Mouse (Mus musculus): ENCODE results near the gene Dpf2.

Dpf2 gene

DNA sequence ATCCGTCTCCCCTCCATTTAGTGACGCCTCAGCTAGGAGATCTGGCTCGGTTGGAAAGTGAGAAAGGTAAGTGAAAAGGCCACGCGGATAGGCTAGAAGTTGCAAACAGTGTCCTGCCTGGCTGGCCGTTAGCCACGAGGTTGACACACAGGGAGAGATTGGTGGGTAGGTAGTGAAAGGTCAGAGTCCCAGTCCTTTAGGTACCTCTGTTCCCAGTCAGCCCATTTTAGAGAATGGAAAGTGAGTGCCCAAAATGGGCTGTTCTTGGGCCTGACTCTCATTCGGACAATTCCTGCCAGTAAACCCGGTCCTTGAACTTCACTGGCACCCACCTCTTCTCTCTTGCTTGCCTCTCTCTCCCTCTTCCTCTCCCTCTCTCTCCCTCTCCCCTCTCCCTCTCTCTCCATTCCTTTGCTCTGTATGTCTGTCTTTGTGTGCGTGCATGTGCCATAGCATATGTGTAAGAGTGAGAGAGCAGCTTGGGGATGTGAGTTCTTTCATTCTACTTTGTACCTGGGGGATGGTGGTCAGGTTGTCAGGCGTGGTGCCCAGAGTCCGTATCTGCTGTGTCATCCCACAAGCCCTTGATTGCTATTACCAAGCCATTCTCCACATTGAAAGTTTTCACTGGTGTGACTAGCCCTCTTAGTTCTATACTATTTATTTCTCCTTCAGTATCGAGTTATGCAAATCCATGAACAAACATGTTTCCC is at the start of gene Dpf2:
Gene Dpf2 (minus strand): TSS at position 4 of the 713 bp plus-strand sequence.
- peak; percentile 58 for DNase-seq (ENCODE audit: extremely low spot score)

DNA sequence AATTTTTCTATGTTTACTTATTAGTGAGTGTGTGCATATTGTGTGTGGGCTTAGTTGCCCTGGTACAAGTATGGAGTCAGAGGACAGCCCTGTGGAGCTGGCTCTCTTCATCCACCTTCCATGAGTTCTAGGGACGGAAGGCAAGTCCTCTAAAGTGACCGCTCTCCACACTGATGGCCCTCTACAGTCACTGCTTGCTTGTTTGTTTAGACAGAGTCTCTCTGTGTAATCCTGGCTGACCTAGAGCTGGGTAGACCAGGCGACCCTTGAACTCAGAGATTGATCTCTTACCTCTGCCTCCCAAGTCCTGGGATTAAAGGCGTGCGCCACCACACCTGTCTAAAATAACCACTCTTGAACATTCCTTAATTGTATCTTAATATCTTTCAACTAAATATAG is 44.6 kb upstream of the Dpf2 start:
- DNase-seq (ENCODE audit: extremely low spot score): no peak

DNA sequence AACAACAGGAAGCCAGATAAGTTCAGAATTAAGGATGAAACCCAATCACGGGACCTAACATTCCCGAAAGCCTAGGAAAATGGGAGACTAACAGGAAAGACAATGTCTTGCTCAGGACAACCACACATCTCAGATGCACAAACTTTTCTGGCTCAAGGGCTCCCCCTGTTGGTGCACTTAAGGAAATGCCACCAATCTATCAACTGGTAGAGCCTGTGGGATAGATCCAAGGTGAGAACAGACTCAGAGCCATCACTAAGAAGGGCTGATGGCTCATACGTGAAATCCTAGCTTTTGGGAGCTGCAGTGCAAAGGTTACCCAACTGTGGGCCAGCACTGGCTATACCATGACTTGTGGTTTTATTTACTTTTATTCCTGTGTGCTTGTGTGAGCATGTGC is 43.9 kb upstream of the Dpf2 start:
- DNase-seq (ENCODE audit: extremely low spot score): peak; percentile 79

DNA sequence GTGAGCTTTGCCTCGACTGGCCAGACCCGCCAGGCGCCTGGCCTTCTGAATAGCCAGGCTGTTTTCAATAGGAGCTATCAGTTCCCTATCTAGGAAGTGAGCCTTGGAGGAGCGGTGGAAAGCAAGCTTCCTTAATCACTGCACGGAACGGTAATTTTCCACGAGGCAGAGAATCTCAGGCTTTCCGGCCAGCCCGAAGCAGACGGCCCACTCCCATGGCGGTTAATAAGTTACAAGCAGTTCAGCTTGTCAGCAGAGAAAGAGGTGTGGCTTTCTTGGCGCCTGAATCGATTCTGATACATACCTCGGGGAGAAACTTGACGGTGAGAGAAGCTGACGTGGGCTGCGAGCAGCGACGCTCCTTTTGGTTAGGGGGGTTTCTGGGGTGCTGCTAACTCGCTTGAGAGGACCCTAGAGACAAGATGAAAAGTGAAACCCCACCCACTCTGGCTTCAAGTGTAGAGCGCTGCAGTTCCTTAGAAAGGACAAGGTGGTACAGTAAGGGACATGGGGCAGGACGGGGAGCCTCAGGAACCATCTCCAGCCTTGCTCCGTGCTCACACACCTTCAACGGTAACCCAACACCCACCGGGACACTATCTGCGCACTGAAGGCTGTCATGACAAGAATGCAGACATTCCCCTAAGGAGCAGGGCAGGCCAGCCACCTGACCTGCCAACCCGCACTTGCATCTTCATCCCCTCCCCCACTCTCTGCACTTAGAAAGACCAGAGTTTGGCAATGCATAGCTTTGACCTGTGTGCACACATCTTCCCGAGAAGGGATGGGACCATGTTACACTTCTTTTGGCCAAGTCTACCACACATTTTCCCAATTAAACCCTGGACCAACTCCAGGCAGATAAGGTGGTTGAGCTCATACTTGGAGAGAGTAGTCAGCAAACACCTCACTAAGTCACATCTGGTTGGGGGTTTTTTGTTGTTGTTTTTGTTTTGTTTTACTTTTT is 43.2 kb upstream of the Dpf2 start:
- no peak for DNase-seq (ENCODE audit: extremely low spot score)

DNA sequence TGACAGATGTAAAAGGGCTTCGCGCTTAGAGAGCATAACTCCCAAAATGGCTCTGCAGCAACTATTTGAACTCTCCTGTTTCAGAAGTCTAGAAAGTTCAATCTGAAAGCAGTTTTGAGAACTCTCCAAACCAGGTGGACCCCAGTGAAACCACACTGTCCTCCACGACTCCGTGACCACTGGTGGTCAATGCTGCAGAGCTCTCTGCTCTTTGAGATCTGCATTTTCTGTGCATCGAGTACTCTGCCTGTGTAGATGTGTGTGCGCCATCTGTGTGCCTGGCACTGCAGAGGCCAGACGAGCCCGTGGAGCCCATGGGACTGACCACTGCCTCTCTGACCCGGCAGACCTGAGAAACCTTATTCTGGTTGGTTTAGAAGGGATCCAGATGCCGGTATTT is 42.1 kb upstream of the Dpf2 start:
- DNase-seq (ENCODE audit: extremely low spot score): no peak

DNA sequence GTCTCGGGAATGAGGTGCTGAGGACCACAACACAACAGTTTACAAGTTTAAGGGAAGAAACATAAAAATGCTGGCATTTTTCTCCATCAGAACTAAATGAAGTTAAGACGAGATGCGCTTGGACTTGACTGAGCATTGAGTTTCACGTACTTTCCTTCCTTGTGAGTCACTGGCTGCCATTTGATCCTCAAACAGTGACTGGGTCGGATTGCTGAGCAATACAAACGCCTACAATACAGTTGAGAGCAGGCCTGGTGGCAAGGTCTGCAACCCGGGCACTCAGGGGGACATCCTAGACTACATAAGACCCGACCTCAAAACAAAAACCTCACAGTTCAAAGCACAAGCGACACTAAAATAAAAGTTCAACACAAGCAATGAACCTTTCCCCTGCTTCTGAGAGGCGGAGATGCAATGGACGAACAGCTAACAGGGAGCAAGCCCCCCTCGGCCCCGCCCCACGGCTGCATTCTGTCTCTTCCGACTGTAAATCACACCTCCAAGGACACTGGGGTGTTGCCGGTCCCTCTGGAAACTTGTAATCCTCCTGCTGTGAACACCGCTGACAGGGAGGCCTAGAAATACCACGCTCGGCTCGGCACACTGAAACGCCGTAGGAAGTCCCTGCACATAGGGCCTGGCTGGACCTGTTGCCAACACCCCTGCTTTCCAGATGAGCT is 41.4 kb upstream of the Dpf2 start:
- DNase-seq (ENCODE audit: extremely low spot score): no peak

DNA sequence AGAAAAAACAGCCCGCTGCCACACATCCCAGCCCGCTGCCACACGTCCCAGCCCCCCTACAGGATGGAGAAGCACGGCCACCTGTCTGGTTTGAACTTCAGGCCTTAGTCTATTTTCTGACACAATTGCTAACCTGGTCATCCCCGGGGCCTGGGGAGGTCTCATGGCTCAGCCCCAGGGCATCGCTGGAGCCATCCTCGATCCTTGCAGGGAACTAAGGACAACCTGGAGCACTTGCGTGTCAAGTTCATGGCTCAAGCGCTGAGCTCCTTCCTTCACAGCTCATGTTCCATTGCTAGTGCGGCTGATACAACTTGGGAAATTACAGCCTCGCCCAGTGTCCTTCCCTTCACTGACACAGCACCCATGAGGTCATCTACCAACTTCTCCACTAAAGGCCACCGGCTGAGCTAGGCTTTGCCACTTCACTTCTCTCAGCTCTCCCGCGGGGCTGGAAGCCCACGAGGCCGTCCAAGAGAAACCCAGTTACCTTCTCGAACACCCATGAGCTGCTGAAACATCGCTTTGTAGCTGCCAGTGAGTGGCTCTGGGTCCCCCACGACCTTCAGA is 40.5 kb upstream of the Dpf2 start:
- DNase-seq (ENCODE audit: extremely low spot score): no peak

DNA sequence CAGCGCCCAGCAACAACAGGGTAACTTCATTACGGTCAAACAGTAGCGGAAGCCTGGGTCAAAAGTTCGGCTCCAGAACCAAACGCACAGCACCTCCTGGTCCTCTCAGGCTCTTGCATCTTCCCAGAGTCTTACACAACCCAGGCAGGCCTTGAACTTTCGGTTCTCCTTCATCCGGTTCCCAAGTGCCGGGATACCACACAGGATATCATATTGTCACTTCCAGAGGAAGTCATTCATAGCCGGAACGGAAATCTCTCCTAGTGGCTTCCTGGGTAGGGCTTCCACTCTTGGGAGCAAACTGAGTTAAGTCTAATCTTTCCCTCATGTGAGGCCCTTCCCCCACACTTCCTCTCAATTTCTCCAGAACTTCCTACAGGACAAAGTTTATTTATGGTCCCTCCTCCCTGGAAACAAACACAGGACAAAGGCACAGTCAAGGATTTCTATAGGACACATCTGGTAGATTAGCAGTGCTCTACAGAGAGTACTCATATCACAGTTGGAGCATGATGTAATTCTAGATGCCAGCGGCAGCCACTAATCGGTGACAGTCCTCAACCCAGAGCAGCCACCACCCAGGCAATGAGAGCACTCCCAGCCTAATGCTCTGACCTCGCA is 39.4 kb upstream of the Dpf2 start:
- DNase-seq (ENCODE audit: extremely low spot score): no peak

DNA sequence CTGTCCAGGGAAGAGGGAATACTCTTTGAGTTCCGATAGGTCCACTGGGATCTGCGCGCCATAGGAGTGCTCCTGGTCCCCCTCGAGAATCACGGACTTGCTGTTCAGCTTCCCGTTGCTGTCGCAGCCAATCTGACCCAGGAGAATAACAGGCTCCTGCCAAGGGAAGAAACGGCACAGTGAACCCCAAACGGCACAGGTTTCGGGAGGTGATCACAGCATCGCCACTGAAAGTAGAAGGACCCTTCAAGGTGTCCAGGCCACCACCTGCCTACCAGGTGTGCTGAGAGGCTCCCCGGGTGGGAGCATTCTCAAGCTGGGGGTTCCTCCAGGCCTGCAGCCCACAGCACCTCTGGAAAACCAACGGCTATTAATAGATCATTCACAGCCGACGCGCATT is 38.8 kb upstream of the Dpf2 start:
- DNase-seq (ENCODE audit: extremely low spot score): no peak

DNA sequence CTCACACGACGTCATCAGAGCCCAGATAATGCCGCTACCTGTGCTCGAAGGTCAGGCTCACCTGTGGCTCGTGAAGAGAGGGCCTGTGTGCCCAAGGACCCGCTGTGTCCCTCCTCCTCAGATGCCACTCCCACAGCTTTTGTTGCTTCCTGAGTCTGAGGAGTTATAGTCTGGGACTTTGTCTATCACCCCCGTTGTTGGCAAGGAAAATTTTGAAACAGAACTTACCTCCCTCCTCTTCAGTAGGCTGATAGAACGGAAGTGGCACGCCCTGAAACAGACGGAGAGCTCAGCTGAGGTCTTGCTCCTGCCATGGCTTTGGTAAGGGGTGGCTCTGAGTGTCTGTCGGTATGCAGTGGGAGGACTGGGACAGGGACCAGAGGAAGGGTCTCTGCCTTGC is 37.4 kb upstream of the Dpf2 start:
- DNase-seq (ENCODE audit: extremely low spot score): no peak

DNA sequence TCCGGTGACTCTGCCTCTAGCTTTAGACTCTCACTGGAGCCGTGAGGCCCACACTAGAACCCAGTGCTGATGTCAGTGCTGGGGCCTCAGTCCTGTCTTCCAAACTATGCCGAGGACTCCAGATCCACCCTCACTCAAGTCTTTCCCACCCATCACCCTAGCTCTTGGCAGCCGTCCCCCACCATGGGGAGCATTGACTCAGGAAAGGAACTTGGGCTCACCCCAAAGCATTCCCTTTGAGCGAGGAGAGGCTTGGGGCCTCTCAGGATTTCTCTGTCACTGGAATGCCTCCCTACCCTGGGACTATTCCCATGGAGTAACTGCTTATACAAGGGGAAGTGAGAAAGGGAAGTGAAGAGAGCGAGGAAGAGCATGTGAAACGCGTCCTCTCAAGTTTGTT is 33.1 kb upstream of the Dpf2 start:
- no peak for DNase-seq (ENCODE audit: extremely low spot score)

DNA sequence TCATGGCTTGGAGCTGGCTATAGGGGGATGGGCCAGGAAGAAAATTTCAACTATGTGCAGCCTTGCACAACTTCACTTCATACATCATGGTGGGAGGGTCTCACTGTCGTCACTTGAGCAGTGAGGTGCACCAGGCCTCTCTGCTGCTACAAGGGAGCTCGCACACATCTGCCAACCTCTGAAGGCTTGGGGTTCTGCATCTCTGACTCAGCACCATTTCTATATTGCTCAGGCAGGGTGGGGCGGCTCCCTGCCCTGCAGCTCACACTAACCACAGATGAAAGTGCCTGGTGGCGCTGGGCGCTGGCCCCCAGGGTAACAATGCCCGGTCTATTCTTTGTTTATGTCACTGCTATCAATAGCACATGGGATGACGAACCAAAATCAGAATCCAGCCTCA is 32.2 kb upstream of the Dpf2 start:
- no peak for DNase-seq (ENCODE audit: extremely low spot score)

DNA sequence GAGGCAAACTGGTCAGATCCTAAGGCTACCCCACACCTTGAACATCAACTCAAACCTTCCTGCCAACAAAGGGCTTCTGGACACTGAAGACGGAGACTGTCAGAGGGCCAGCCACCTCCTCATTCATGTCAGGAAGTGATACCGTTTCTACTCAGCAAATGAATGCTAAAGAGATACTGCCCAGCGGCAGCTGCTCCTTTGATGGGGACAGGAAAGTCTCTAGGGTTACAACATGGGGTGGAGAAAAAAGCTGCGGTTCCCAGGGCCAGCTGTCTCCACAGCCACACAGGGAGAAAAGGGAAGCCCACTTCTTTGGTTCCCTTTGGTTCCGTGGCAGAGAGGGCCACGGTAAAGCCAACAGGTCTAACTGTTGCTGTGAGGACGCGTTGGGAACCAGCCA is 31.3 kb upstream of the Dpf2 start:
- DNase-seq (ENCODE audit: extremely low spot score): no peak

DNA sequence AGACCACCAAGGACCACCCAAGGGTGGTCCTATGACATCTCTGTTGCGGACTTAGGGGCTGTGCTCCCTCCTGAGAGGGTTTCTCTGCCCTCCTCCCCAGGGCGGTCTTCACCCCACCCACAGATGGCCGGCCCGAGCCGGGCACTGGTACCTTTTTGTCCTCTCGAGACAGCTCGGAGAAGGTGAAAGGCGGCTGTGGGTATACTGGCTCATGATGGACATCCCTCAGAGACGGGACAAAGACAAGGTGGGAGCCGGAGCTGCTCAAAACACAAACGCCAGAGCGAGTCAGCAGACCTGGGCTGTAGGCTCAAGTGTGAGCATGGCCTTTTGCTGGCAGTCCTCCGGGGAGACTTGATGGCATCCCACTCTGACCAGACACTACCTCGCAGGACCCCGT is 30.6 kb upstream of the Dpf2 start:
- no peak for DNase-seq (ENCODE audit: extremely low spot score)

DNA sequence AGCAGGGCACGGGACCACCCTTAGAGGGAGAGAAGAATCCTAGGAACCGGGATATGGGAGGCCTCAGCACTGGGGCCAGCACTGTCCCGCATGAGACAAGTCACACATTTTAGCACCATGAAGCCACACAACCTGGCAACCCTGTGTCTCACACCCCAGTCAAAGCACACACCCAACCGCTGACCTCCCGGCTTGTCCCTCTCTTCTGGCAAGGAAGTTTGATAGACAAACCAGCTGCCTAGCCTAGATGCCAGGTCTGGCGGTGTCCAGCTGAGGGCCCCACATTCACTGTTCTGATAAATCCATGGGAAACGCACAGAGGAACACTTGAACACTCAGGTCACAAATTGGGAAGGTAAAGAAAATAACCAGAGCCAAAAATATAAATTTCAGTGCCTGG is 29.8 kb upstream of the Dpf2 start:
- no peak for DNase-seq (ENCODE audit: extremely low spot score)

DNA sequence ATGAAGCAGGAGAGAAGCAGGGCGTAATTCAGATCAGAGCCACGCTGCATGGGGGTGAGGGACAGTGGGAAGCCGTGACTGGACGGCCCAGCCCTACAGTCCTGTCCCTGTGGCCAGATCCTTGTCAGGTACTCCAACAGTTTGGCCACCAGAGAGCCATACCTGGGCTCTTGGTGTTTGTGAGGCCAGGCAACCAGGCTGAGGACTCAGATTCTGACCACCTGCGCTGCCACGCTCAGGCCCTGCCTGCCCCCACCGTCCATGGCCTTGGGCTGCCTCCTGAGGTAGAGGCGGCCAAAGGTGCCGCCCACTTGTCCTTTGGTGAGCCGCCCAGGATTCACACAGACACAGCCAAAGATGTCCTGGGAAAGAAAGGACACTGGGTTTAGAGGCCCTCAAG is 27.8 kb upstream of the Dpf2 start:
- no peak for DNase-seq (ENCODE audit: extremely low spot score)

DNA sequence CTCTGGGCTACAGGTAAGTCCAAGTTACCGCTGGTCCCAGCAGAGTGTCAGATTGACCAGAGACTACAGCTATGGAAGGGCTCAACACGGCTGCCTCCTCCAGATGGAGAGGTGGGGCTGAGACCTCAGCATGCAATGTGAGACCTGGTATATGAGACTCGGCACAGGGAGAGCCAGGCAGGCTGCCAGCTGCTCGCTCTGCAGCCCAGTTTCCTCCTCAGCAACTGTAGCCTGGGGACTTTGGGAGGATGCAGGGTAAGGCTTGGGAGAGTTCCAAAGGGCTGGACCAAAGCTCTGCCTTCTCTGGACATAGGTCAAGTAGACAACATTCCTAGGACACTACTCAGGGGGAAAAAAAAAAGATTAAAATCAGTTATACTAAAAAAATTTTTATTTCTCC is 27.4 kb upstream of the Dpf2 start:
- no peak for DNase-seq (ENCODE audit: extremely low spot score)

DNA sequence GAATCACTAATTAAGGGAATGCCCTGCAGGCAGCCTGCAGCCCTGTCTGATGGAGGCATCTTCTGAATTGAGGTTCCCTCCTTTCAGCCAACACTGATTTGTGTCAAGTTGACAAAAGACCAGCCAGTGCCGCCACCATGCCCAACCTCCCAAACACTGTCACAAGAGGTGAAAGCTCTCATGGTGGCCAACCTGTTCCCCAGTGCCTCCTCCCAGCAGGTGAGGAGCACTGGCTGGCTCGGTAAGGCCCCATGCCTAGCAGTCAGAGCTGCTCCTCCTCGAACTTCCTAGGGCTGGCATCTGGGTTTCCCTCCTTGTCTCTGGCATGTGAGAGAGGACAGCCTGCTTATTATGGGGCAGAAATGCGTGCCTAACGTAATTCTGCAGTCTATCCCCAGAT is 26.9 kb upstream of the Dpf2 start:
- no peak for DNase-seq (ENCODE audit: extremely low spot score)

DNA sequence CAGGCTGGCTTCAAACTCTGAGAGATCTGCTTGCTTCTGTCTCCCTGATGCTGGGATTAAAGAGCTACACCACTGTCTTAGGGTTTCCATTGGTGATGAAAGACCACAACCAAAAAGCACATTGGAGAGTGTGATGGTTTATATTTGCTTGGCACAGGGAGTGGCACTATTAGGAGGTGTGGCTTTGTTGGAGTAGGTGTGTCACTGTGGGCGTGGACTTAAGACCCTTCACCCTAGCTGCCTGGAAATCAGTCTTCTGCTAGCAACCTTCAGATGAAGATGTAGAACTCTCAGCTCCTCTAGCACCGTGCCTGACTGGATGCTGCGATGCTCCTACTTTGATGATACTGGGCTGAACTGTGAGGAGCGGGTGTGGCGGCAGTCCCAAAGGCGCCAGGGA is 25.7 kb upstream of the Dpf2 start:
- DNase-seq (ENCODE audit: extremely low spot score): no peak

DNA sequence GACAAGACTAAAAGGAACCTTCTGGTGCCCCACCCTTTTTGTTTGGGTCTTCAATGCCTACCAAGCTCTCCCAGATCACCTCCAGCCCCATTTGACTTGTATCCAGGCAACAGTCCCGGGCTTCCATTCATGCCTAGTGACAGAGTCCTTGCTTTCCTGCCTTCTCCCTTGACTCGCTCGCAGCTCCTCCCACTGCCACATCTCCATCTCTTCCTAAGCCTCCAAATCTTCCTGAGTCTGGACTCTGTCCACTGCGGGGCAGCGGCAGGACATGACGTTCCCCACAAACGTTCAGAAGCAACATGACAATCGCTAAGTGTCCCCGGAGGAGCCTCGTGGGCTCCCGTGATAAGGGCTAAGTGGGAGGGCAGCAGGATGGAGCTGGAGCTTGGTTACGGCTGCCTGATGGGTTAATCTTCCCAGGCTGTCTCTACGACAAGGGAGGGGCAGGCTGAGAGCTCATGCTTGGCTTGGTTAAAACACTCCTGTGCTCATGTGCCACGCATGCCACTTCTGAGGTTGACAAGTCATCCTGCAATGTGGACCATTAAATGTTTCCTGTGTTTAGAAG is 25.1 kb upstream of the Dpf2 start:
- DNase-seq (ENCODE audit: extremely low spot score): no peak

DNA sequence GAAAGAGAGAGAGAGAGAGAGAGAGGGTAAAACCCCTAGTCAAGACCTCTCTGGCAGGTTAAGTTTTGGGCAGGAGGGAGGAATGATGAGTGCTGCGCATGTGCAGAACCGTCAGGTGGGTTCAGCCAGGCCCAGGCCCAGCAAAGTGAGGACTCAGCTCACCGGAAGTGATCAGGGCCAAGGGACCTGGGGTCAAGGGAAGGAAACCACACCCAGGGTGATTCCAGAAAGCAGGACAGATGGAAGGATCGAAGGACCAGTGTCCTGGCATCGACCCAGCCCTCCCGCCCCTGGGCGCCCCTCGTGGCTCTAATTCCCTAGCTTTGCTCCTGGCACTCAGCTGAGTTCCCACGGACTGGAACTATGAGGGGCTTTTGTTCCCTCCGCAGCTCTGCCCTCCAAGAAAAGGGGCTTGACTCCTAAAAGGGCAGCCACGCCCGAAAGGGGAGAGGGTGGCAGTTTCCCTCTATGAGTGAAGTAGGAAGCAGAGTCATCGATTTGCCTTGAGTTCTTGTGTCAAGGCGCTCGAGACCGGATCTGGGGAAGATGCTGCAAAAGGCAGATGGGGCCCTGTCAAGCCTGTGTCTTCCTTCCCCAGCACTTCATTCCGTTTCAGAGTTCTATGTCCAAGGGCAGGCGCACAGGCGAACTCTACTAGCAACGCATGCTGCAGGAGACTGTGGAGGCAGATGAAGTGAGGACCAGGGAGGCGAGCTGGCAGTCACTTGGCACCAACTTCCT is 24.5 kb upstream of the Dpf2 start:
- no peak for DNase-seq (ENCODE audit: extremely low spot score)
